ENCODE assay signal across 8 mouse cellular contexts in the genomic region with DNA sequence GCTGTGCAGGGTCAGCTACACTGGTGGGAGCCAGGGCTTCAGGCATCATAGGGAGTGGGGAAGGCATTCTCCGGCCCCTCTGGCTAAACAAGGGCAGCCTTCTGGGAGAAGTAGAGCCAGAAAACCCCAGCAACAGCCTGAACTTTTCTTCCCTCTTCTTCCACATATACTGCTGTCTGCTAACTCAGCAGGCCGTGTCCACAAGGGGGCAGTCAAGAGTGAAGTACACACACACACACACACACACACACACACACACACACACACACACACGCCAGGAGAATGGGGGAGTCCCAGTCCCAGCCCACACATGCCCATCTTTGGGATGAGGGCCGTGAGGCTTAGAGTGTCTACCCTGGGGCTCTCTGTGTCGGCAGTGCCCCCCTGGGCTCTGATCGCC.
DNase-seq lines count a peak whose midpoint lies in the region; ATAC-seq lines count a peak whose summit lies in the region.

No protein-coding gene starts in this region.

- ATAC-seq in hindbrain, embryonic 12.5 days (ENCODE audit: low FRiP score) = no peak

- H3K4me3 ChIP-seq in hindbrain, embryonic 10.5 days = no peak overlapping the region
- no peak overlapping the region for H3K4me3 ChIP-seq in hindbrain, embryonic 12.5 days

- peak overlapping the region; percentile 64; the same call in 1 of the 2 replicates for H3K27ac ChIP-seq in hindbrain, embryonic 10.5 days
- H3K27ac ChIP-seq in hindbrain, embryonic 12.5 days = no peak overlapping the region

- 78% methylated on average over 6 of the region's 6 CpGs for WGBS in hindbrain, embryonic 10.5 days
- 75% methylated on average over 5 of the region's 6 CpGs for WGBS in hindbrain, embryonic 12.5 days

- H3K27me3 ChIP-seq in hindbrain, embryonic 10.5 days (ENCODE audit: insufficient read depth, poor library complexity, severe bottlenecking) = peaks cover 7% of the 10 kb centered on the region; the same call in 1 of the 2 replicates
- H3K27me3 ChIP-seq in hindbrain, embryonic 12.5 days = no peaks in the 10 kb centered on the region

- H3K9ac ChIP-seq in hindbrain, embryonic 12.5 days = no peak overlapping the region

- DNase-seq in hindbrain, embryonic 10.5 days (ENCODE audit: low spot score) = peak; percentile 37
- peak; percentile 47 for DNase-seq in urinary bladder, postnatal 25 days (ENCODE audit: low spot score)
- DNase-seq in urinary bladder, postnatal 4 days (ENCODE audit: low spot score in 2 of 2) = no peak
- peak; percentile 83 for DNase-seq in liver
- DNase-seq in T-cell, adult 2 months (ENCODE audit: low spot score) = no peak
- no peak for DNase-seq in gastrocnemius, postnatal 14 days
- no peak for DNase-seq in cerebellum, adult 11-12 months

- peaks cover 59% of the 10 kb centered on the region for H3K36me3 ChIP-seq in hindbrain, embryonic 10.5 days
- no peaks in the 10 kb centered on the region for H3K36me3 ChIP-seq in hindbrain, embryonic 12.5 days

- H3K4me1 ChIP-seq in hindbrain, embryonic 10.5 days (replicated peaks) = peaks cover 8% of the 10 kb centered on the region; the same call in 1 of the 2 replicates
- no peaks in the 10 kb centered on the region for H3K4me1 ChIP-seq in hindbrain, embryonic 12.5 days

- H3K9me3 ChIP-seq in hindbrain, embryonic 10.5 days = no peaks in the 10 kb centered on the region
- no peaks in the 10 kb centered on the region for H3K9me3 ChIP-seq in hindbrain, embryonic 12.5 days (replicated peaks)

- intact Hi-C loops in gastrocnemius, postnatal 14 days (cut with DNase I; ENCODE audit: low total_unique reads) = loop anchor here (5.0 kb wide), 1 partner anchor 91 kb away; no protein-coding TSS in a partner anchor

- no peak overlapping the region for H3K4me2 ChIP-seq in hindbrain, embryonic 12.5 days (replicated peaks)

Comparison
In these comparisons a context has a peak if more than half of its experiments do, and no peak if none do; other contexts are left out.
1. DNase-seq: peak in hindbrain, embryonic 10.5 days (single experiment), urinary bladder, postnatal 25 days (single experiment) and liver (single experiment); none in urinary bladder, postnatal 4 days (0 of 2), T-cell, adult 2 months (single experiment), gastrocnemius, postnatal 14 days (single experiment) and cerebellum, adult 11-12 months (single experiment).